Mouse (Mus musculus): ENCODE data around the gene Syt1.

Syt1 gene

GRCm38 (mm10) chr10:108569568-108570139, 441.1 kb downstream of the Syt1 start:
- DNase-seq: no peak

- DNase-seq: peak; percentile 39
Measured at GRCm38 (mm10) chr10:108568925-108569324, 441.9 kb downstream of the Syt1 start.

GRCm38 (mm10) chr10:108568136-108568535, 442.6 kb downstream of the Syt1 start:
- DNase-seq: peak; percentile 83

GRCm38 (mm10) chr10:108567456-108567855, 443.3 kb downstream of the Syt1 start:
- no peak for DNase-seq

- DNase-seq: no peak
Measured at GRCm38 (mm10) chr10:108559607-108559908, 451.2 kb downstream of the Syt1 start.

- DNase-seq: no peak
Measured at GRCm38 (mm10) chr10:108558812-108559606, 451.8 kb downstream of the Syt1 start.

GRCm38 (mm10) chr10:108552544-108552943, 458.2 kb downstream of the Syt1 start:
- no peak for DNase-seq

GRCm38 (mm10) chr10:108545715-108546114, 465.1 kb downstream of the Syt1 start:
- DNase-seq: no peak

GRCm38 (mm10) chr10:108541555-108541954, 469.2 kb downstream of the Syt1 start:
- no peak for DNase-seq

- DNase-seq: no peak
Measured at GRCm38 (mm10) chr10:108538546-108538945, 472.2 kb downstream of the Syt1 start.

GRCm38 (mm10) chr10:108537641-108538040, 473.1 kb downstream of the Syt1 start:
- DNase-seq: peak; percentile 75

- no peak for DNase-seq
Measured at GRCm38 (mm10) chr10:108535922-108536321, 474.9 kb downstream of the Syt1 start.

- DNase-seq: no peak
Measured at GRCm38 (mm10) chr10:108534112-108534511, 476.7 kb downstream of the Syt1 start.

- no peak for DNase-seq
Measured at GRCm38 (mm10) chr10:108532916-108533315, 477.9 kb downstream of the Syt1 start.

GRCm38 (mm10) chr10:108532283-108532682, 478.5 kb downstream of the Syt1 start:
- DNase-seq: no peak

- DNase-seq: no peak
Measured at GRCm38 (mm10) chr10:108531641-108532040, 479.1 kb downstream of the Syt1 start.

GRCm38 (mm10) chr10:108531111-108531510, 479.7 kb downstream of the Syt1 start:
- no peak for DNase-seq

GRCm38 (mm10) chr10:108528338-108528737, 482.4 kb downstream of the Syt1 start:
- no peak for DNase-seq

GRCm38 (mm10) chr10:108525506-108525905, 485.3 kb downstream of the Syt1 start:
- DNase-seq: no peak

GRCm38 (mm10) chr10:108524306-108525029, 486.3 kb downstream of the Syt1 start:
- DNase-seq: peak; percentile 26

- DNase-seq: no peak
Measured at GRCm38 (mm10) chr10:108519156-108519555, 491.6 kb downstream of the Syt1 start.

- DNase-seq: no peak
Measured at GRCm38 (mm10) chr10:108517076-108517475, 493.7 kb downstream of the Syt1 start.

GRCm38 (mm10) chr10:108514671-108515070, 496.1 kb downstream of the Syt1 start:
- no peak for DNase-seq

- no peak for DNase-seq
Measured at GRCm38 (mm10) chr10:108509579-108509978, 501.2 kb downstream of the Syt1 start.
